Mouse (Mus musculus) ES-E14 (cell line): ENCODE measurements around the gene Tubd1. TPM values are rescaled to one million over a fixed set of nuclear protein-coding genes. Genes with fewer than 3 reads are reported as not detected.

Source experiments
- DNase-seq: peaks from one replicate; pipeline ENCODE4 v3.0.0-alpha.2; 2013; ENCODE audit warnings: low read depth, low spot score
- H3K27ac ChIP-seq: 2 replicates; pipeline ENCODE4 v1.5.1; 2012; ENCODE audit warnings: low read depth, mild to moderate bottlenecking, low read length, moderate library complexity, mixed read lengths; ENCODE audit not compliant: poor library complexity, insufficient read depth, severe bottlenecking
- H3K36me3 ChIP-seq: 2 replicates; pipeline ENCODE4 v1.6.1; 2012; ENCODE audit warnings: mild to moderate bottlenecking, low read length, moderate library complexity, mixed read lengths; ENCODE audit not compliant: control insufficient read depth, poor library complexity, insufficient read depth, severe bottlenecking
- H3K4me1 ChIP-seq, 2 experiments: fragments of 150-350 bp in 1 of 2; sonication (generic) in 1 of 2; 2 replicates each; pipeline ENCODE4 v1.6.1; 2012; ENCODE audit warnings: low read length in 2 of 2, mild to moderate bottlenecking in 1 of 2, mixed read lengths in 1 of 2; ENCODE audit not compliant: control insufficient read depth in 2 of 2, insufficient read depth in 2 of 2, poor library complexity in 1 of 2
- H3K4me3 ChIP-seq, 2 experiments: fragments of 150-350 bp in 1 of 2; sonication (generic) in 1 of 2; 2 replicates each; pipeline ENCODE4 v1.5.1; 2012; ENCODE audit warnings: low read length in 2 of 2, low read depth in 1 of 2, mild to moderate bottlenecking in 1 of 2, mixed read lengths in 1 of 2; ENCODE audit not compliant: insufficient read depth in 1 of 2, poor library complexity in 1 of 2, severe bottlenecking in 1 of 2
- H3K9ac ChIP-seq: 2 replicates; pipeline ENCODE4 v1.6.1; 2012; ENCODE audit warnings: low read depth, mild to moderate bottlenecking, low read length, mixed read lengths; ENCODE audit not compliant: poor library complexity, insufficient read depth, severe bottlenecking
- H3K9me3 ChIP-seq: fragments of 150-350 bp; sonication (generic); 2 replicates; pipeline ENCODE4 v1.6.1; 2012; ENCODE audit warnings: low read depth, mild to moderate bottlenecking, low read length; ENCODE audit not compliant: control insufficient read depth, insufficient read depth
- CHD2 ChIP-seq: IDR thresholded peaks from 2 replicates; pipeline ENCODE4 v1.6.1; 2014; ENCODE audit warnings: mild to moderate bottlenecking, low read depth, low read length, inconsistent platforms
- HCFC1 ChIP-seq: IDR thresholded peaks from 2 replicates; pipeline ENCODE4 v1.6.1; 2012; ENCODE audit warnings: low read length, inconsistent platforms, borderline replicate concordance; ENCODE audit not compliant: insufficient read depth
- MAFK ChIP-seq: IDR thresholded peaks from 2 replicates; pipeline ENCODE4 v1.6.1; 2014; ENCODE audit warnings: mild to moderate bottlenecking, low read depth, low read length, inconsistent platforms; ENCODE audit not compliant: insufficient read depth
- ZC3H11A ChIP-seq: IDR thresholded peaks from 2 replicates; pipeline ENCODE4 v1.6.1; 2012; ENCODE audit warnings: low read depth, mild to moderate bottlenecking, inconsistent platforms, low read length, borderline replicate concordance
- ZNF384 ChIP-seq: IDR thresholded peaks from 2 replicates; pipeline ENCODE4 v1.6.1; 2012; ENCODE audit warnings: low read depth, low read length, inconsistent platforms
- in situ Hi-C, 2 experiments: fragments of 600-800 bp; cut with MboI; formaldehyde crosslinking; loops; one replicate each; pipeline ENCODE4 v1.15.1; 2025; ENCODE audit warnings: low sequenced_read_pairs in 2 of 2, inconsistent platforms in 1 of 2; ENCODE audit not compliant: unreplicated experiment in 2 of 2
- total RNA-seq: library from RNA; depleted of rRNA; stranded (reverse); fragments of 300-350 nt; gene quantifications from 2 replicates; pipeline ENCODE4 v1.2.3, GENCODE M21; 2012

Tubd1 gene
- total RNA-seq, 1 experiment = 6.5 TPM

DNA sequence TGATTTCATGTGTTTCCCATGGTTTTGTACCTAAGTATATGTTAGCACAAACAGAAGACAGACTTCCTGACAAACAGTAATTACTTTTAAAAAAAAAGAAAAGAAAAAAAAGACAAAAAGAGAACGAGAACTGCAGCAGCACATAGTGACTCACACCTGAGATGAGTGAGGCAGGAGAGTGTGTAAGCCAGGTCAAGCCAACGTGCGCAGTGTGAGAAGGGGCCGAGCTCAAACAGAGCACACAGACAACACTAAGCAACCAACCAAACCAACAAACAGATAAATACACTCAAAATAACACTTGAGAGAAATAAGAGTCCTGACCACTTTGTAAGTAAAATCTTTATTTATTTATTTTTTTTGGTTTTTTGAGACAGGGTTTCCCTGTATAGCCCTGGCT is 45.3 kb downstream of the Tubd1 start:
- H3K27ac ChIP-seq = no peak overlapping the region
- peaks cover 4 to 8% of the 10 kb centered on the region in 2 experiments; a peak in 3 of 4 replicates for H3K4me1 ChIP-seq
- no peaks in the 10 kb centered on the region for H3K9me3 ChIP-seq
- in situ Hi-C loops = no loop called here
- DNase-seq = no peak
- H3K4me3 ChIP-seq = no peak overlapping the region
- H3K9ac ChIP-seq = no peak overlapping the region
- H3K36me3 ChIP-seq = no peaks in the 10 kb centered on the region
- TF ChIP-seq ZC3H11A (no peak), MAFK (no peak), ZNF384 (no peak), HCFC1 (no peak), CHD2 (no peak)

DNA sequence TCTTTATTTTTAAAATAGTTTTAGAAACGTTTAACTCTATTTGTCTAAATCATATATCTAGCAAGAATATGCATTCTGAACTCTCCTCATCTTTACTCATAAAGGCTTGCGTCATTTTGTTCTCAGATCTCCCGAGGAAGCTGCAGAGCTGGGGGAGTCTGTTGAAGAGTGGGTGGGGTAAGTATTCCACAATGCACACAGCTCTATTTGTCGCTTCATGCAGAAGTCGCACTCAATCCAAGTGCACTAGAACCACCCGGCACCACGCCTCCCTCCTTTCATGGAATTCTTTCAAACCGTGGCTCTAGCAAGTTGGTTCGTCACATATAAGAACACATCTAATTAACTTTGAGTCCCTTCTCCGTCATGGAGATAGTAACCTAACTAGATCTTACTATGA is 45.8 kb downstream of the Tubd1 start:
- in situ Hi-C loops = no loop called here
- TF ChIP-seq ZNF384 (no peak), ZC3H11A (no peak), MAFK (no peak), CHD2 (no peak), HCFC1 (no peak)
- H3K4me1 ChIP-seq = peaks cover 4 to 8% of the 10 kb centered on the region in 2 experiments; a peak in 3 of 4 replicates
- no peaks in the 10 kb centered on the region for H3K9me3 ChIP-seq
- no peaks in the 10 kb centered on the region for H3K36me3 ChIP-seq
- no peak overlapping the region for H3K27ac ChIP-seq
- no peak overlapping the region for H3K4me3 ChIP-seq
- H3K9ac ChIP-seq = no peak overlapping the region
- DNase-seq = no peak

DNA sequence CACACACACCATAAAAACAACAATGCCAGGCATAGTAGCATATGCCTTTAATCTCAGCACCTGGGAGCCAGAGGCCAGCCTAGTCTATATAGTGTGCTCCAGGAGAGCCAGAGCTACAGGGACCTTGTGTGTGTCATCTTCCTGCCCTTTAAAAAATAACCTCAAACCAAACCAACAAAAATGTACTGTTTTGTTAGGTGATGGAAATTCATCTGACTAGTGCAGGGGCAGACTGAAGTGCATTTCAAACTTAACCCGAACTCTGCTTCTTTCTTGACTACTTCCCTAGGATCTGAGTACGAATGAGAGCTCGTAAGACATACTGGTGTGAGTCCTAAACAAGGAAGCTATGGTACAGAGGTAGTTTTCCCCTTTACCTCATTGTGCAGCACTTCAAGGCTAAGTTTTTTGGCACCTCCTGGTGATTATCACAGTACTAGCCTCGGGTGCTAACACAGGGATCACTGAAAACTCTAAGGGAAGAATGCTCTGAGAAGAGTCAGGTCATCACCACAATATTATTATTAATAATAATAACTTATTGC is 46.6 kb downstream of the Tubd1 start:
- in situ Hi-C loops = no loop called here
- H3K9me3 ChIP-seq = no peaks in the 10 kb centered on the region
- TF ChIP-seq HCFC1 = no peak
- TF ChIP-seq ZNF384 = no peak
- TF ChIP-seq MAFK = no peak
- TF ChIP-seq CHD2 = no peak
- TF ChIP-seq ZC3H11A = no peak

DNA sequence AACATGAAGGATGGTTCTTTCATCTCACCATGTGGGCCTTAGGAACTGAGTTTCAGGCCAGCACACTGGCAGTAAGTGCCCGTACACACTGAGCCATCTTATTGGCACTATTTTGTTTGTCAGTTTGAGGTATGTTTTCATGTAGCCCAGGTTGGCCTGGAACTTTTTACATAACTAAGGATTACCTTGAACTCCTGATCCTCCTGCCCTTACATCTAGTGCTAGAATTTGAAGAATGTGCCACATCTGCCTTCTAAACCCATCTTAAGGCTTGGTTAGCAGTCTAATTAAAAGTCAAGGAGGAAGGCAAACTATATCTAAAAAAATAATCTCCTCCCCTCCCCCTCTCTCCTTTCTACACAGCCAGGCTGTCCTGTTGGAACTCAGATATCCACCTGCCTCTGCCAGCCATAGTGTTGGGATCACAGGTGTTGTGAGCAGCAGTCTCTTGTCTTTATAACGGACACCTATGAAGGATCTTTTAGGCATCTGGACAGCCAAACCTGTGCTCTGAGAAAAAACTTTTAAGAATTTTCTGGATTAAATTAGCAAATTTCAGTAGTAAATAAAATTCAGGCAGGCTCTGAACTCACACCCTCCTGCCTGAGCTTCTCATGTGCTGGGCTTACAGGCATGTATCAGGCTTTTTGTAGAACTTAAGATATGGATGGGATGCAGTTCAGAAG is 47.3 kb downstream of the Tubd1 start:
- no peak overlapping the region for H3K9ac ChIP-seq
- H3K4me1 ChIP-seq = peaks cover 4 to 8% of the 10 kb centered on the region in 2 experiments; a peak in 3 of 4 replicates
- no peak overlapping the region for H3K27ac ChIP-seq
- in situ Hi-C loops = no loop called here
- H3K36me3 ChIP-seq = no peaks in the 10 kb centered on the region
- DNase-seq = no peak
- H3K4me3 ChIP-seq = no peak overlapping the region
- no peaks in the 10 kb centered on the region for H3K9me3 ChIP-seq
- no peak for TF ChIP-seq CHD2
- TF ChIP-seq MAFK = no peak

More for the DNA sequence above, 46.6 kb downstream of the Tubd1 start:
- no peak overlapping the region for H3K4me3 ChIP-seq
- H3K36me3 ChIP-seq = no peaks in the 10 kb centered on the region
- no peak overlapping the region for H3K27ac ChIP-seq
- H3K4me1 ChIP-seq = peaks cover 4 to 8% of the 10 kb centered on the region in 2 experiments; a peak in 3 of 4 replicates
- no peak overlapping the region for H3K9ac ChIP-seq
- DNase-seq = no peak

DNA sequence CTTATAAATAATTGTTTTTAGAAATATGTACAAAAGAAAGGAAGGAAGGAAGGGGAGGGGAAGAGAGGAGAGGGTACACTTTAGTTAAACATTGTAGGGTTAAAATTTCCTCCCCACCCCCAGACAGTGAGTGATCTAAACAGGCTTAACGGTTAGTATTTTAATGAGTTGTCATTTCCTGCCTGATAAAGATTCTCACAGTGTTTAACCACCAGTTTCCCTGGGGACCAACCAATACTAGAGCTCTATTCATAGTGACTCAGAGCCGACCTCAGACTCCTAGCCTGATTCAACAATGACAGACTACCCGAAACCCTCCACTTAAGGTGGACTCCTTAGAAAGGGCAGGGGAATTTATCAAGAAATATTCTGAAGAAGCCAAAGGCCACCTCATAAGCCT is 48.2 kb downstream of the Tubd1 start:
- in situ Hi-C loops = no loop called here
- TF ChIP-seq CHD2 = no peak
- no peak for TF ChIP-seq MAFK
- TF ChIP-seq ZNF384 = no peak
- no peak for TF ChIP-seq HCFC1
- no peak for TF ChIP-seq ZC3H11A
- no peak for DNase-seq

More for the DNA sequence above, 48.2 kb downstream of the Tubd1 start:
- no peaks in the 10 kb centered on the region for H3K9me3 ChIP-seq
- peaks cover 0 to 6% of the 10 kb centered on the region in 2 experiments; a peak in 3 of 4 replicates for H3K4me1 ChIP-seq
- no peak overlapping the region for H3K27ac ChIP-seq
- H3K4me3 ChIP-seq = no peak overlapping the region
- H3K9ac ChIP-seq = no peak overlapping the region
- no peaks in the 10 kb centered on the region for H3K36me3 ChIP-seq
